Mouse (Mus musculus): Measurements from ENCODE around the gene Ints13. TPM values are rescaled to one million over a fixed set of nuclear protein-coding genes. Genes with fewer than 3 reads are reported as not detected.

Gene Ints13
- 31.9 and 42.6 TPM in 2 replicates for total RNA-seq (2012; rRNA removed)
- total RNA-seq (2014; rRNA removed), result 50.5 and 63.7 TPM in 2 replicates
- 51.9 and 66.1 TPM in 2 replicates for polyA plus RNA-seq (2012; ENCODE audit: insufficient read length, low read depth)

- Histone ChIP-seq H3K79me2 (replicated peaks; ENCODE audit: control insufficient read depth, extremely low read depth, insufficient read depth, poor library complexity, severe bottlenecking) (peaks cover 53% of the 10 kb centered on the region), H3K27me3 (replicated peaks) (no peaks in the 10 kb centered on the region), H3K36me3 (replicated peaks in 1 of 2; ENCODE audit: control insufficient read depth in 1 of 2, insufficient read depth in 1 of 2, low read length in 1 of 2) (peaks cover 4 to 10% of the 10 kb centered on the region in 2 experiments), H3K9me3 (replicated peaks; ENCODE audit: low read length) (no peaks in the 10 kb centered on the region), H3K4me3 (replicated peaks in 1 of 3; ENCODE audit: low read depth in 2 of 3, low read length in 2 of 3, poor library complexity in 1 of 3) (peak within 1 kb of the TSS; percentile 95 to 97 (median 96)), H3K4me2 (ENCODE audit: insufficient read depth, low read depth, poor library complexity, severe bottlenecking) (peak within 1 kb of the TSS; percentile 94), H3K4me1 (ENCODE audit: control insufficient read depth in 1 of 2, insufficient read depth in 2 of 2) (peaks cover 4 to 33% of the 10 kb centered on the region in 2 experiments; a peak in 3 of 4 replicates), H3K9ac (ENCODE audit: insufficient read depth, low read depth) (peak within 1 kb of the TSS; percentile 88), H3K27ac (ENCODE audit: insufficient read depth, low read depth) (peak within 1 kb of the TSS; percentile 85)
- DNase-seq (ENCODE audit: extremely low read depth), result peak; percentile 98
- TF ChIP-seq UBTF (IDR thresholded peaks at IDR 0.05; ENCODE audit: low read depth, low read length) (no peak), MEF2A (IDR thresholded peaks at IDR 0.05; ENCODE audit: borderline replicate concordance, low read depth, low read length) (peak; percentile 42; the same call in 1 of the 2 replicates), ZNF384 (IDR thresholded peaks at IDR 0.05; ENCODE audit: low read depth, low read length) (peak; percentile 92), JUND (conservative IDR thresholded peaks at IDR 0.05; ENCODE audit: low read depth, low read length) (no peak), MAX (IDR thresholded peaks at IDR 0.05; ENCODE audit: low read length) (0 out of 2 replicates have a peak, but pooled peaks have one; percentile 48), SMC3 (IDR thresholded peaks at IDR 0.05; ENCODE audit: low read depth, low read length) (no peak), ZMIZ1 (IDR thresholded peaks at IDR 0.05; ENCODE audit: low read depth, low read length) (peak; percentile 80), RAD21 (IDR thresholded peaks at IDR 0.05; ENCODE audit: low read depth, low read length) (no peak), CHD2 (IDR thresholded peaks at IDR 0.05; ENCODE audit: low read length) (peak; percentile 98), NELFE (IDR thresholded peaks at IDR 0.05; ENCODE audit: low read depth, low read length) (peak; percentile 95), TBP (conservative IDR thresholded peaks at IDR 0.05; ENCODE audit: low read depth, low read length) (peak; percentile 80), POLR2AphosphoS2 (IDR thresholded peaks at IDR 0.05; ENCODE audit: low read depth, low read length) (peak; percentile 79), USF1 (IDR thresholded peaks at IDR 0.05; ENCODE audit: low read depth, low read length) (no peak), EP300 (IDR thresholded peaks at IDR 0.05; ENCODE audit: low read length) (no peak), POLR2A (IDR thresholded peaks at IDR 0.05; ENCODE audit: low read depth, low read length) (peak; percentile 94), E2F4 (IDR thresholded peaks at IDR 0.05; ENCODE audit: insufficient replicate concordance, low read depth, low read length) (peak; percentile 23; the same call in 1 of the 2 replicates), NRF1 (IDR thresholded peaks at IDR 0.05; ENCODE audit: low read depth, low read length) (peak; percentile 100), MAZ (IDR thresholded peaks at IDR 0.05; ENCODE audit: low read depth, low read length) (0 out of 2 replicates have a peak, but pooled peaks have one; percentile 4), BHLHE40 (IDR thresholded peaks at IDR 0.05; ENCODE audit: low read depth, low read length) (peak; percentile 38; the same call in 1 of the 2 replicates), JUN (IDR thresholded peaks at IDR 0.05; ENCODE audit: insufficient read depth, low read depth, low read length) (peak; percentile 29), ZC3H11A (IDR thresholded peaks at IDR 0.05; ENCODE audit: low read depth, low read length) (no peak), TCF12 (IDR thresholded peaks at IDR 0.05; ENCODE audit: low read depth, low read length) (peak; percentile 87), HCFC1 (IDR thresholded peaks at IDR 0.05; ENCODE audit: low read depth, low read length) (peak; percentile 72), GABPA (IDR thresholded peaks at IDR 0.05; ENCODE audit: insufficient replicate concordance, low read depth, low read length) (no peak), ETS1 (conservative IDR thresholded peaks at IDR 0.05; ENCODE audit: low read depth, low read length) (no peak; the same call in 1 of the 2 replicates), RCOR1 (conservative IDR thresholded peaks at IDR 0.05; ENCODE audit: low read depth, low read length) (0 out of 2 replicates have a peak, but pooled peaks have one; percentile 77), ELF1 (IDR thresholded peaks at IDR 0.05; ENCODE audit: low read depth, low read length) (peak; percentile 90), CHD1 (IDR thresholded peaks at IDR 0.05; ENCODE audit: low read depth, low read length) (no peak; the same call in 1 of the 2 replicates), SIN3A (IDR thresholded peaks at IDR 0.05; ENCODE audit: low read length) (no peak; the same call in 1 of the 2 replicates), IRF4 (IDR thresholded peaks at IDR 0.05; ENCODE audit: low read depth, low read length) (peak; percentile 54)
- dilution Hi-C loops (cut with MboI; ENCODE audit: extremely low pct_ligation_motif_present, extremely low pct_unique_long_range_greater_than_20kb, low sequenced_read_pairs), result no loop called here
- in situ Hi-C loops (cut with MboI; ENCODE audit: low pct_ligation_motif_present, low pct_unique_long_range_greater_than_20kb, low sequenced_read_pairs), result no loop called here
These were observed at the start of gene Ints13 for GRCm38 (mm10) chr6:146577310-146578109. Gene Ints13, minus strand, starts transcription at chr6:146577835.

Data from CH12.LX (cell line).